Mouse (Mus musculus) liver, adult 2 months (tissue): ENCODE results near the gene S100b. TPM values are rescaled to one million over a fixed set of nuclear protein-coding genes. Genes with fewer than 3 reads are reported as not detected.

Source experiments
- DNase-seq: peaks from one replicate; pipeline ENCODE4 v3.0.0-alpha.2; 2011; ENCODE audit warnings: low read depth, low spot score; ENCODE audit errors: extremely low read depth
- H3K27ac ChIP-seq: fragments of 200-500 bp; replicated peaks from 2 replicates; pipeline ENCODE4 v1.5.1; 2012; ENCODE audit warnings: low read depth, mild to moderate bottlenecking, control low read depth, inconsistent platforms, low read length; ENCODE audit not compliant: insufficient read depth
- H3K27me3 ChIP-seq: fragments of 200-500 bp; 2 replicates; pipeline ENCODE4 v1.6.1; 2012; ENCODE audit warnings: mild to moderate bottlenecking, moderate library complexity, low read length, inconsistent platforms; ENCODE audit not compliant: control insufficient read depth, insufficient read depth
- H3K36me3 ChIP-seq: fragments of 200-500 bp; 2 replicates; pipeline ENCODE4 v1.6.1; 2012; ENCODE audit warnings: low read length, inconsistent platforms; ENCODE audit not compliant: control insufficient read depth, insufficient read depth
- H3K4me1 ChIP-seq: fragments of 200-500 bp; 2 replicates; pipeline ENCODE4 v1.6.1; 2011; ENCODE audit warnings: low read length; ENCODE audit not compliant: control insufficient read depth, insufficient read depth
- H3K4me3 ChIP-seq: fragments of 200-500 bp; 2 replicates; pipeline ENCODE4 v1.5.1; 2011; ENCODE audit warnings: low read depth, mild to moderate bottlenecking, control low read depth, low read length, moderate library complexity; ENCODE audit not compliant: insufficient read depth
- H3K79me2 ChIP-seq: fragments of 200-500 bp; 2 replicates; pipeline ENCODE4 v1.6.1; 2012; ENCODE audit warnings: inconsistent platforms, mild to moderate bottlenecking, low read length, moderate library complexity; ENCODE audit not compliant: control insufficient read depth, insufficient read depth
- H3K9ac ChIP-seq: fragments of 200-500 bp; 2 replicates; pipeline ENCODE4 v1.6.1; 2012; ENCODE audit warnings: low read depth, mild to moderate bottlenecking, control low read depth, inconsistent platforms, low read length
- CTCF ChIP-seq: fragments of 200-500 bp; IDR thresholded peaks from 2 replicates; pipeline ENCODE4 v1.5.1; 2011; ENCODE audit warnings: low read depth, low read length, control low read depth
- POLR2A ChIP-seq: fragments of 200-500 bp; IDR thresholded peaks from 2 replicates; pipeline ENCODE4 v1.6.1; 2011; ENCODE audit warnings: low read length, control low read depth; ENCODE audit not compliant: insufficient read depth; ENCODE audit errors: extremely low read depth
- WGBS: fragments of 180-500 bp; shearing (Covaris S2); methylation state at CpG from one replicate; pipeline ENCODE4 v1.1.7; 2018; 5-methylcytosine and 5-hydroxymethylcytosine counted together
- polyA plus RNA-seq: library from polyadenylated mRNA; depleted of rRNA; stranded (reverse); fragments of >200 nt; gene quantifications from 2 replicates; pipeline ENCODE4 v1.2.3, GENCODE M21; 2012
- total RNA-seq: library from RNA; depleted of rRNA; stranded (reverse); fragments of >200 nt; gene quantifications from 2 replicates; pipeline ENCODE4 v1.2.3, GENCODE M21; 2014

Gene S100b
- total and polyA plus RNA-seq, 2 experiments, result 0.09 TPM; not detected in 1

DNA sequence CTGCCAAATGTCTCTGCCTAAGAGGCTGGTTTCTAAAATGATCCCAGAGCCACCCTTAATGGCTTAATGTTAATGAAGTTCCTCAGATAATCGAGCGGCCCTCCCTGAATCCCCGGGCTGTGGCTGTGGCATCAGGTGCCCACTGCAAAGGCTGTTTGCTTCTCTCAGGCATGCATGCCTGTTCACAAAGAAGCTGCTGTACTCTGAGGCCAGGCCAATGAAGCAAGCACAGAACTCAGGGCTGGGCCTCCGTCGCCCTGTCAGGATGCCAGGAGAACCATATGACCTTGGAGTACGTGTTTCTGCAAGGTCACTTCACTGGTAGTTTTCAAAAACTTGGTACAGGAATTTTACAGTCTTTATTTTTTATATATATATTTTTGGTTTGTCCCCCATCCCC lies 2.0 kb downstream of the S100b start:
- H3K27ac ChIP-seq, result no peak overlapping the region
- no peak overlapping the region for H3K9ac ChIP-seq
- 70% methylated on average over 6 of the region's 6 CpGs for WGBS
- H3K27me3 ChIP-seq, result no peaks in the 10 kb centered on the region
- H3K4me1 ChIP-seq, result no peaks in the 10 kb centered on the region
- DNase-seq, result no peak
- TF ChIP-seq CTCF, result no peak
- no peak for TF ChIP-seq POLR2A
- no peaks in the 10 kb centered on the region for H3K36me3 ChIP-seq
- no peak overlapping the region for H3K4me3 ChIP-seq
- no peaks in the 10 kb centered on the region for H3K79me2 ChIP-seq

DNA sequence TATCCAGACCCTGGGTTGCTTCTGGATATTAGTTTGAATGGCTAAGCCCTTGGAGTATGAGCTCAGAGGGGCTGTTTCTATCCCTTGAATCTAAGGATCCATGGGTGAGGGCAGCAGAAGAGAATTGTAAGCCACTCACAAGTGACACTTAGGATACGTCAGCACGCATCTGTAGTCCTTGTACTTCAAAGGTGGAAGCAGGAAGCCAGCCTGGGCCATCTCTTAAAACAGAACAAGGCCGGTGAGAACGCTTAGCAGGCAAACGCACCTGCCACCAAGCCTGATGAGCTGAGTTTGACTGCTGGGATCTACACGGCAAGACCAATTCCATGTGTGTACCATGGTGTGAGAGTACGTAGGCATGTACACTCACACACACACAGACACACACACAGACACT lies 3.6 kb downstream of the S100b start:
- Histone ChIP-seq H3K9ac (no peak overlapping the region), H3K79me2 (no peaks in the 10 kb centered on the region), H3K27ac (no peak overlapping the region), H3K4me1 (no peaks in the 10 kb centered on the region), H3K27me3 (no peaks in the 10 kb centered on the region), H3K4me3 (no peak overlapping the region), H3K36me3 (no peaks in the 10 kb centered on the region)
- TF ChIP-seq CTCF (no peak), POLR2A (no peak)
- DNase-seq, result no peak
- WGBS, result 94% methylated on average over 7 of the region's 7 CpGs

DNA sequence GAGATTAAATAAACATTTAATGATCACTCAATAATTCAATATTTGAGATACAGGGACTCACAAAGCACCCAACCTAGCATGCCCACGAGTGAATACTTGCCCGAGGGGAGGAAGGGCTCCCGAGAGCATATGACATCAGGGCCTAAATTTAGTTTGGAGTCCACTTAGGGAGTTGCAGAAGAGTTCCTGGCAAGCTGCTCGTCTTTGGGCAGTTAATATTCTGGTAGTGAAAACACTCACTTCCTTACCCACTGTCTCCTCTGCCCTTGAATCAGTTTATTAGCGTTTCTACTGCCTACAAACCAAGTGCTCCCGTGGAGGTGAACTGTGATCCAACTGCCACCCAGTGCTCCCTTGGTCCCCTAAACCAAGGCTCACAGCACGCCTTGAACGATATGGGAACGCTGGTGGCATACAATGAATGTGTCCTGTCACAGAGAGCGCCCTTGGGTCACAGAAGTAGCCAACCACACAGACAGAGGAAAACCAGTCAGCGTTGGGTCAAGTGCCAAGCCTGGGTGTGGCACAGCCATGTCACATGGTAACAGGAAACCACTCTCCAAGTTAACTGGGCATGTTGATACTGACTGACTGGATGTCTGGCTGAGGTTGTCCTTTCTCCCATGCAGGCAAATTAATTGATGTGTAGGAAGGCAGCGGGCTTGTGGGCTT lies 4.2 kb downstream of the S100b start:
- no peaks in the 10 kb centered on the region for H3K79me2 ChIP-seq
- no peak for DNase-seq
- H3K27ac ChIP-seq, result no peak overlapping the region
- no peaks in the 10 kb centered on the region for H3K36me3 ChIP-seq
- 70% methylated on average over 12 of the region's 12 CpGs for WGBS
- H3K27me3 ChIP-seq, result no peaks in the 10 kb centered on the region
- TF ChIP-seq CTCF (no peak), POLR2A (no peak)
- no peaks in the 10 kb centered on the region for H3K4me1 ChIP-seq
- no peak overlapping the region for H3K9ac ChIP-seq
- no peak overlapping the region for H3K4me3 ChIP-seq

DNA sequence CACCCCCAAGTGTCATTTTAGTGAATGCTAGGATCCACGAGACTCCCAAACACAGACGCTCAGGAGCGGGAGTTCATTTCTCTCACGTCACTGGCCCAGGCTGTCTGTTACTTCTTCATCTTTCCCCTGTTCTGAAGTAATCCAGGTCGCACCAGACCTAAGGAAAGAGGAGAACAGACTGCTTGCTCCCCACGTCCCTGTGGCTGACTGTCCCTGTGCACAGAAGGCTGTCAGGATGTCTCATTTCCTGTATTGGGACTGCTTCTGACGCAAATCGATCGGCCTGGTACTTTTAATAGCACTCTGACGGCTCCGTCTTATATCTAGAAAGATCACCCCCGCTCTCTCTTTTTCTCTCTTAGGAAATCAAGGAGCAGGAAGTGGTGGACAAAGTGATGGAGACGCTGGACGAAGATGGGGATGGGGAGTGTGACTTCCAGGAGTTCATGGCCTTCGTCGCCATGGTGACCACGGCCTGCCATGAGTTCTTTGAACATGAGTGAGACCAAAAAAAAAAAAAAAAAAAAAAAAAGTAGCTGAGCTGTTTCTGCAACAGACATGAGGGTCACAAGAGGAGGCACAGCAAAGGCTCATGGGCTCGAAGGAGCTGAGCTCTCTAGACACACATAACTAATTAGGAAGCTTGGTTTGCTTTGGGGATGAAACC lies 6.0 kb downstream of the S100b start:
- no peak overlapping the region for H3K9ac ChIP-seq
- 76% methylated on average over 18 of the region's 18 CpGs for WGBS
- H3K4me3 ChIP-seq, result no peak overlapping the region
- DNase-seq, result no peak
- H3K4me1 ChIP-seq, result no peaks in the 10 kb centered on the region
- no peaks in the 10 kb centered on the region for H3K79me2 ChIP-seq
- no peaks in the 10 kb centered on the region for H3K27me3 ChIP-seq
- H3K27ac ChIP-seq, result no peak overlapping the region
- TF ChIP-seq CTCF (no peak), POLR2A (no peak)
- no peaks in the 10 kb centered on the region for H3K36me3 ChIP-seq

DNA sequence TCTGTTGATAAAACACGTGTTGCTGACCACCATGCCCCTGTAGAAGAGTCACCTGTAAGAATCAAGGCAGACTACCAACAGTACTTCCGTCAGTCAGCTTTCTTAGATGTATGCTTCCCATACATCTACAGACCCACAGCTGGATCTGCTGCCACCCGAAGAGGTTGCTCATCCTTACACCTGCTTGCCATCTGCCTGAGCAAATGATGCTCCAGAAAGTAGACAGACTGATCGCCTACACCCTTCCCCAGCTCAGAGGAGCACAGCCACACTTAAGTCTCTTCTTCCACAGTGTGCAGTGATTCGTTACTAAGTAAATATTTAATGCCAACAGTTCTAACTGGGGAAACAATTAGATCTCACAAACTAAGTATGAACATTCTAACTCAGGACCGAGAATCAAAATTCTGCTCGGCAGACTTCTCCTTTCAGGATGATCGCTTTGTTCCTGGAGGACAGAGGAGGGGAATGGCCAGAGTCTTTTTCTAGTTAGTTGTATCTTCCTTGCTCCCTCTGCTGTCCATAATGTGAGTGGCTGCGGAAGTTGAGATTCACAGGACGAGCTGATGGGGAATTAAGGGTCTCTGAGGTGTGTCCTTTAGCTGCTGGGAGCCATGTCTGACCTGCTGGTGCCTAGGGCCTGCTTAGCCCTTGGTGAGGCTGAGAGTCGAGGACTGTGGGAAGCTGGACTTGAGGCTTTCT lies 6.9 kb downstream of the S100b start:
- no peak overlapping the region for H3K27ac ChIP-seq

More for the DNA sequence above, 6.9 kb downstream of the S100b start:
- H3K27me3 ChIP-seq, result no peaks in the 10 kb centered on the region
- H3K4me3 ChIP-seq, result no peak overlapping the region
- no peaks in the 10 kb centered on the region for H3K4me1 ChIP-seq
- no peak overlapping the region for H3K9ac ChIP-seq
- TF ChIP-seq CTCF, result no peak
- no peak for TF ChIP-seq POLR2A
- no peaks in the 10 kb centered on the region for H3K36me3 ChIP-seq
- H3K79me2 ChIP-seq, result no peaks in the 10 kb centered on the region
- DNase-seq, result no peak
- 60% methylated on average over 11 of the region's 11 CpGs for WGBS
